Mouse (Mus musculus) large intestine, adult 2 months (tissue): ENCODE measurements at regions not wholly inside any gene's neighbourhood (a gene's known extent, or its start where the extent isn't known, plus 50 kb on each side); places are given as distances from the start of the nearest gene placed in this dataset.
"Not testable (repeated sequence)": the region's sequence is repeated elsewhere in the genome, so short reads cannot be mapped to it uniquely, and the experiment has no call there.

Experiments used
- DNase-seq: peaks from one replicate; pipeline ENCODE4 v3.0.0-alpha.2; 2012; ENCODE audit warnings: low read depth, low spot score
- WGBS: fragments of 180-500 bp; shearing (Covaris S2); methylation state at CpG from one replicate; pipeline ENCODE4 v1.1.7; 2018; 5-methylcytosine and 5-hydroxymethylcytosine counted together

- no peak for DNase-seq
- 80% methylated on average over 7 of the region's 7 CpGs for WGBS
Measured at GRCm38 (mm10) chr1:43301866-43302571, 105.2 kb upstream of the Fhl2 start.

DNA sequence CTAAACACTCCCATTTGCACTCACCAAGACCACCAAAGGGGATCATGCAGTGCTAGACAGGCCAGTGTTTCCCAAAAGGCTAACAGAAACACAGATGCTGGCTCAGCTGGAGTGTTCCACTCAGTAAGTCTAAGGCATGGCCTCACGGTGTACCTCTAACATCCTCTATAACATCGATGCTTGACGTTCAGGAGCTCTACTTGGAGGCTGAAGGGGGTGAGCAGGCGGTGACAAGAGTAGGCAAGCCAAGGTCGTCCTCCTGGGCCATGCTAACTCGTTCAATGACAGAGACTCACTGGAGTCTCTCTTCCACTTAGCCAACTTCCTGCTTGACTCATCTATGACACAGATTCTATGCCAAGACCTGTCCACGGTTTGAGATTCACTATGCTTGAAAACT lies 105.9 kb upstream of the Fhl2 start:
- WGBS: 60% methylated on average over 7 of the region's 7 CpGs
- no peak for DNase-seq

DNA sequence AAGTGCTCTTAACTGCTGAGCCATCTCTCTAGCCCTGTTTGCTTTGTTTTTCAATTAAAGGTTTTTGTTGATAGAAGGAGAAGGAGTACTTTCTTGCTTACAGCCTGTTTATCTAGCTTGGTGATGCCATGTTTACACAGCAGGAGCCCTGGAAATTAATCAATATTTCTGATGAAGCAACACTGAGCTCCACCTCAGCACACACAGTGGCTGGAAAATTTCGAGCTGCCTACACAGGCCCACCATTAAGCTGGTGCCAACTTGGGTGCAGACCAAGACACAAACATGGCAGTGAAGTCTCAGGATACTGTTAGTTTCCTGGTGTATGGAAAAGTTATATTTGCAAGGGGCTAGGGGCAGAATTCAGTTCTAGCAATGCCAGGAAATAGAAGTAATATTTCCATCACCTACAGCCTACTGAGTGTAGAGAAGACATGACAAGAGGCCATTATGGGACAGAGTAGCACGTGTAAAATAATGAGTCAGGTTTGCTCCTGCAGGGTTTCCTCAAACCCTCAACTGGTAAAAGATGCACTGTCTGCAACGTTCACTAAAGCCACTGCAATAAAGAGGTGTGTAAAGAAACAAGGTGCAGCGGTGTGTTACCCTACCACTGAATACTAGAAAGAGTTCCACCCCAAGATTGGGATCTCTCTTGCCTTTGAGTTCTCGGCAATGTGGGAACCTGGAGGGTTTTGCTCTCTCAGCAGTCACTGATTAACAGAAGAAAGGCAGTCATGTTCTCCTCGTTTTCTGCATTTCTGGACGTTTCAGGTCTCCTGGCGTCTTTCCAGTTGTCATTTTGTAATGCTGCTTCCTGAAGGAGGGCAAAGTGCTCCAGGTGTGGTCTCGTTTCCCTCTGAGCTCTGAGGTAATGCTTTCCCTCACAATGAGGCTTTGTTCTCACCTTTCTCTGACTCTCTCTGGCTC lies 108.8 kb upstream of the Fhl2 start:
- DNase-seq: peak; percentile 81
- 20% methylated on average over 9 of the region's 9 CpGs for WGBS

DNA sequence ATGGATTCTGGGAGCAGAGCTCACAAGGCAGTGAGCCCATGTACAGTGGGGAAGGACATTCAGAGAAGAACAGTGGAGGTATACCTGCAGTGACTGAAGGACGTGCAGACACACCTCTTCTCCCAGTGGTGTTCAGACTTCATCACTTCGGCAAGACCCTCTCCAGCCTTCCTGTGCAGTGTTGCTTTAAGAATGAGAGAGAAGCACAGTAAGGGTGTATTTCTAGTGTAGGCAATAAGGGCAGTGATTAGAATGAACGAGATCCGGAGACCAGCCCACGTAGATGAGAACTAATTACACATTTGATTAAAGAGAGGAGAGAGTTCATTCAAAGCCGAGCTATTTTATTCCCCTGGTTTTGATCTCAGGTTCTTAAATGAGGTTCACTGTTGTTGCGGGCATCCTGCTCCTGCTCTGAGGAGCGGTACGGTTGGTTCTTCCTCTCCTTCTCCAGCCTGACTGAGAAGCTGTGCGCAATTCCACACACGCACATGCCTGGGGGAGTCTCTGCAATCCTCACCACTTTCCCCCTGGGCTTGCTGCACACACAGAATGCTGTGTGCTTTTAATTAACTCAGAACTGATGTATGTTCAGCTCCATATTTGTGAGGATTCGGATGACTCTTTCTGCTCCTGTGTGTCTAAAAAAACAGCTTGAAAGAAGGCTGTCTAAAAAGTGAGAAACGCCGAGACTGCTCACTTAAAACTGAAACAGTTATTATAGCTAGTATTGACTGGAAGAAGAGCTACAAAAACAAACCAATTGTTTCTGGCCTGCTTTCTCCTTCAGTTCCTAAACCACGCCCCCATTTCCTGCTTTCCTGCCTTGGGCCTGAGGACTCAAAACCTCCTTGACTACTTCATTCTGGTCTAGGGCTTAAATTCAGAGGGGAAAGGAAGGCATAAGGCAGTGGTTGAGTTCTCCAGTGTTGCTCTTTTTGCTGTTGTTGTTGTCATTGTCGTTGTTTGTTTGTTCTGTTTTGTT lies 114.2 kb upstream of the Fhl2 start:
- WGBS: 78% methylated on average over 16 of the region's 16 CpGs
- DNase-seq: no peak

- 89% methylated on average over 12 of the region's 12 CpGs for WGBS
- DNase-seq: not testable (repeated sequence)
Measured at GRCm38 (mm10) chr1:43316331-43316730, 119.5 kb upstream of the Fhl2 start.

GRCm38 (mm10) chr1:43317076-43317871 lies 120.5 kb upstream of the Fhl2 start:
- DNase-seq: no peak
- whole genome bisulfite sequencing: 74% methylated on average over 3 of the region's 3 CpGs

DNA sequence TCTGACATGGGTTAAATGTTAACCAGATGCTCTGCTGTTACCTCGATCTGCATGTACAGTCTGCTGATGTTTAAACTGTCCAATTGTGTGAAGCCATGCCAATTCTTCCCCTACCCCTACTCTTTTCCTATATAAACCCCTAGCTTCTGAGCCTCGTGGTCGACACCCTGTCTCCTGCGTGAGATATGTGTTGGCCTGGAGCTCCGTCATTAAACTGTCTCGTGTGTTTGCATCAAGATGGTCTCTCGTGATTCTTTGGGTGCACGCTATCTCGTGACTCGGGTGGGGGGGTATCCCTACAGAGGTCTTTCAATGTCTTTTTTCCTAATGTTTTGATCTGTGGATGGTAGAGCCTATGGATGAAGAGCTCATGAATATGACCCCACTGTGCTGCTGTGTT lies 110.9 kb upstream of the Nck2 start:
- not testable (repeated sequence) for DNase-seq
- 89% methylated on average over 10 of the region's 10 CpGs for WGBS

- no peak for DNase-seq
Measured at GRCm38 (mm10) chr1:43337168-43337784, 107.1 kb upstream of the Nck2 start.

DNA sequence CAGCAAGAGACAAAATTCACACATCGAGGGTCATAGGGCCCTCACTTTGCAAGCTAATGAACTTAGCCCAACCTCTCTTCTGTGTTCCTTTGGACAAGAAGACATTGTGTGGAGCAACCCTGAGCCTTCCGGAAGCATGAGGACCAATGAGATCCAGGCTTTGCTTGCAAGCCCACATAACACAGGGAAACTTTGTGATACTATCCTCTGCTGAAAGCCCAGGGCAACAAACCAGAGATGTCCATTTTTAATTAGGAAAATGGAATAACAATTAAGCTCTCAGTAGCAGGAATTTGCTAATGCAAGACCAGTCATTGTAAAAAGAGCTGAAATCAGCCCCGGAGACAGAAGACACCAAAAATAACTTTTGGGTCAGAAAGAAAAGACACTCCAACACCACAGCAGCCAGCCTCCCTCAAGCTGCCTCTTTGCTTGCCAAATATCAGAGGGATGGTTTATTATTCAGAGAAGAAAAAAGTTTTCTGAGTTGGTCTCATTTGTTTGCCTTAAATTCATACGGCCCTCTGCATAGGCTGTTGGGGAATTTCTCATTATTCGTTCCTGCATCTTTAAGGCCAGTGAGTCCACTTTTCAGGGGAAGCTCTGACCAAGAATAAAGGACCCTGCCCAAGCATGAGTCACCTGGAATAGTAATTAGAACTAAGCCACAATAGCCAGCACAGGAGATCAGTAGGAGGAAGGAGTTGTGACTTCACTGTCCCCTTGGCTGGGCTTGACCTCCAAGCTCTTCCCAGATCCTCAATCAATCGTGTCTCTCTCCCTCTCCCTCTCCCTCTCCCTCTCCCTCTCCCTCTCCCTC lies 106.1 kb upstream of the Nck2 start:
- no peak for DNase-seq
- WGBS: 53% methylated on average over 6 of the region's 6 CpGs

More at GRCm38 (mm10) chr1:43337168-43337784, 107.1 kb upstream of the Nck2 start:
- WGBS: 87% methylated on average over 3 of the region's 3 CpGs

- no peak for DNase-seq
- 75% methylated on average over 2 of the region's 2 CpGs for WGBS
Measured at GRCm38 (mm10) chr1:43342848-43343247, 101.5 kb upstream of the Nck2 start.

GRCm38 (mm10) chr1:43343410-43343809 lies 101.0 kb upstream of the Nck2 start:
- WGBS: 63% methylated on average over 2 of the region's 2 CpGs
- DNase-seq: no peak

DNA sequence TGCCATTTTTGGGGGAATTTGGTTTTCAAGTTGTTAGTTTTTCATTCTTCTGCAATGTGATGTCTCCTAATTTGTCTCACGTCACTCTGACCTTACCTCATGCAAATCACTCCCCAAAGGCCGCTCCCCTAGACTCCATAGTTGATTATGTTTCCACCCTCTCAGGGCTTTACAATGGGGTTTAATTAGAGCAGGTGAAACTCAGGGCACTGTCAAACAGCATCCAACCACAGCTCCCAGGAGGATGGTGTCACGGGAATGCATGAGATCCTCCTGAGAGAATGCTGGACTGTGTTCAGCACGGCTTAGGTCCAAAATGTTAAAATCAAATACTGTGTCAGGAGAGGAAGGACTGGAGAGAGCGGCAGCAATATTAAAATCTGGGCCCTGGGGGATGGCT lies 100.4 kb upstream of the Nck2 start:
- WGBS: 92% methylated on average over 5 of the region's 5 CpGs

GRCm38 (mm10) chr1:43347152-43347551 lies 97.2 kb upstream of the Nck2 start:
- WGBS: 87% methylated on average over 4 of the region's 4 CpGs
- DNase-seq: no peak

More for the DNA sequence above, 100.4 kb upstream of the Nck2 start:
- DNase-seq: no peak

- WGBS: 89% methylated on average over 3 of the region's 3 CpGs
- no peak for DNase-seq
Measured at GRCm38 (mm10) chr1:43349966-43350365, 94.4 kb upstream of the Nck2 start.

DNA sequence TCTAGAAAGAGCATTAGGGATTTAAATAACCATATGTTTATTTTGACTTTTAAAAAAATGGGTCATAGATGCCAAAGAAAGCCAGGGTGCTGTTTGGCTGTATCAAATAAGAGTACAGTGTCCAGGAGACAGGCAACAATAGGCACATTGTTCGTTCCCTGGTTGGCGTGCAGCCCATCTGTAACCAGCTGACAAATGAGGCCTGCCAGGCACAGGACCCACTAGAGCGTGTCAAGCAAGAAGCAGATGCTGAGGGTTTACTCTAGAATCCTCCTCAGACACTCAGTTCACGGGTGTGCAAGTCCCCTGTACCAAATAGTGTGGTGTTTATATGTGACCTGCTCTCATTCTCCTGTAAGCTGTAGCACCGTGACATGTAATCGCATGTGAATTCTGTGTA lies 86.2 kb upstream of the Nck2 start:
- no peak for DNase-seq
- 31% methylated on average over 6 of the region's 6 CpGs for WGBS

DNA sequence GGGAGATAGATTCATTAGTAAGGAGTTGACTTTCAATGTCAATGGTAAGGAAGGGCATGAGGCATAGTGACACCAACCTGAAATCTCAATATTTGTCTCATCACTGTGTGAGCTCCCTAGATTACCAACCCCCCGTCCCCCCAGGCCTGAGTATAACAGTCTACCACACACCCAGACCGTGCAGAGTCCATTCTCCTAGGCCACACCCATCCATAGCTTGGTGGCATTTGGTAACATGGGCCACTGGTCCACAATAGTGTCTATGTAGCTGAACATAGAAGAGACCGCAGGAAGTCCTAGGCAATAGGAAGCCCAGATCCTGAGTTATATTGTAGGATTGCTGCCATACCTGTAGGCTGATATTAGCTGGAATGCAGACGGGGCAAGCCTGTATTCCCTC lies 84.7 kb upstream of the Nck2 start:
- WGBS: 77% methylated on average over 4 of the region's 4 CpGs
- no peak for DNase-seq

GRCm38 (mm10) chr1:43360291-43360690 lies 84.1 kb upstream of the Nck2 start:
- no peak for DNase-seq
- 55% methylated on average over 8 of the region's 8 CpGs for WGBS

GRCm38 (mm10) chr1:43360741-43361140 lies 83.6 kb upstream of the Nck2 start:
- WGBS: 58% methylated on average over 4 of the region's 4 CpGs
- DNase-seq: no peak
